7 mouse cellular contexts compared by ENCODE assay signal in the genomic region with DNA sequence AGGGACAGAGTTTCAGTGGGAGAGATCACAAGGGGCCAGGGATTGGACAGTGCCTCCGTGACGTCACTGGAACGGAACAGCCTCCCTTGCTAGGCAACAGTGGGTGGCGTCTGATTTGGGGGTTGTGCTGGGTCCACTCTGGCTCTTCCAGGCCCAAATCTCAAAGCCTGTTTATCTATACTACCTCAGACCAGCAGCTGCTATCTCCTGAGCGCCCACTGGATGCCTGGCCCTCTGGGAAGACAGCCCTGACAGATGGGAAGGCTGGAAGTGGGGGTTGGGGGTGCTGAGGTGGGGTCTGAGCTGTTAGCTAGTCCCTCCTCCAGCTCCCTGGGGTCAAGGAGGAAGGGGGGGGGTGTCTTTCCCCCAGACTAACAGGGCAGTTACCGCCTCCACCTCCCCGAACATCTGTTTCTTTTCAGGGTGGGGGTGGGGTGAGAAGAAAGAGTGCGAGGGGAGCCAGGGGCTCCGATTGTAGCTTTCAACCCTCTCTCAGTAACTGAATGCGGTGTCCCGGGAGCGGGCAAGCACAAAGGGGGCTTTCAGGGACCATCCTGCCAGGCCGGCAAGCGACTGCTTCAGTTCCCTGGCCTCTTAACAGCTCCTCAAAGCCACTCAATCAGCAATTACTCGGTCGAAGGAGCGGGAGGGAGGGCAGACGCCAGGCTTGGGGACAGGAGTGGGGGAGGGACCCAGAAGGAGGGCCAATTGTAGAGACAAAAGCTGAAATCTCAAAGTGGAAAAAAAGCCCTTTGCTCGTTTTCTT. TPM values are rescaled to one million over a fixed set of nuclear protein-coding genes. Genes with fewer than 3 reads are reported as not detected.
DNase-seq lines count a peak whose midpoint lies in the region; ATAC-seq and TF ChIP-seq lines count a peak whose summit lies in the region.

No protein-coding gene starts in this region.

- H3K9me3 ChIP-seq in intestine, postnatal 0 days (ENCODE audit: control insufficient read depth), result no peaks in the 10 kb centered on the region
- no peaks in the 10 kb centered on the region for H3K9me3 ChIP-seq in limb, embryonic 14.5 days (ENCODE audit: control insufficient read depth, low read length)
- no peaks in the 10 kb centered on the region for H3K9me3 ChIP-seq in midbrain, postnatal 0 days (ENCODE audit: low read length)

- peak overlapping the region; percentile 11; the same call in 1 of the 2 replicates for H3K9ac ChIP-seq in intestine, postnatal 0 days (ENCODE audit: low read depth, low read length)
- peak overlapping the region; percentile 53 for H3K9ac ChIP-seq in limb, embryonic 14.5 days (ENCODE audit: low read depth, low read length, severe bottlenecking)
- H3K9ac ChIP-seq in midbrain, postnatal 0 days (replicated peaks; ENCODE audit: low read length, poor library complexity, severe bottlenecking), result peak overlapping the region; percentile 42

- no peaks in the 10 kb centered on the region for H3K36me3 ChIP-seq in intestine, postnatal 0 days (ENCODE audit: control insufficient read depth, insufficient read depth)
- 0 out of 2 replicates have a peak, but pooled peaks cover 3% of the 10 kb centered on the region for H3K36me3 ChIP-seq in limb, embryonic 14.5 days (ENCODE audit: control insufficient read depth, insufficient read depth, low read length)
- no peaks in the 10 kb centered on the region for H3K36me3 ChIP-seq in midbrain, postnatal 0 days (ENCODE audit: insufficient read depth, low read length)

- 13% methylated on average over 19 of the region's 19 CpGs for WGBS in intestine, postnatal 0 days
- 2% methylated on average over 19 of the region's 19 CpGs for WGBS in limb, embryonic 14.5 days
- 3% methylated on average over 19 of the region's 19 CpGs for WGBS in midbrain, postnatal 0 days

- H3K27me3 ChIP-seq in intestine, postnatal 0 days (replicated peaks; ENCODE audit: control insufficient read depth, insufficient read depth, low read length), result no peaks in the 10 kb centered on the region
- H3K27me3 ChIP-seq in limb, embryonic 14.5 days (ENCODE audit: control insufficient read depth, insufficient read depth, low read length), result no peaks in the 10 kb centered on the region
- no peaks in the 10 kb centered on the region for H3K27me3 ChIP-seq in midbrain, postnatal 0 days (ENCODE audit: insufficient read depth, low read length)

- peak overlapping the region; percentile 57 for H3K4me2 ChIP-seq in intestine, postnatal 0 days (replicated peaks; ENCODE audit: low read depth)
- peak overlapping the region; percentile 47 for H3K4me2 ChIP-seq in limb, embryonic 14.5 days (replicated peaks; ENCODE audit: low read depth, low read length, severe bottlenecking)
- H3K4me2 ChIP-seq in midbrain, postnatal 0 days (ENCODE audit: low read depth, low read length, poor library complexity, severe bottlenecking), result peak overlapping the region; percentile 46

- no peak for TF ChIP-seq CTCF in intestine, postnatal 0 days (IDR thresholded peaks at IDR 0.05; ENCODE audit: low read depth)
- TF ChIP-seq CTCF in midbrain, postnatal 0 days (IDR thresholded peaks at IDR 0.05), result no peak

- peak; percentile 66 for DNase-seq in NIH3T3 (ENCODE audit: low read depth)
- DNase-seq in embryo, embryonic 9.5 days (ENCODE audit: extremely low spot score), result peak; percentile 97
- peak; percentile 98 for DNase-seq in heart, adult 11 months
- peak; percentile 92 for DNase-seq in limb, embryonic 14.5 days (ENCODE audit: low spot score)
- DNase-seq in midbrain, postnatal 0 days (ENCODE audit: low spot score), result peak; percentile 92
- peak; percentile 59 for DNase-seq in testis, postnatal 14 days (ENCODE audit: low spot score)

- peak overlapping the region; percentile 58 for H3K27ac ChIP-seq in intestine, postnatal 0 days (ENCODE audit: low read depth, low read length)
- H3K27ac ChIP-seq in limb, embryonic 14.5 days (replicated peaks; ENCODE audit: low read depth, low read length), result peak overlapping the region; percentile 91
- H3K27ac ChIP-seq in midbrain, postnatal 0 days (ENCODE audit: low read depth, low read length), result peak overlapping the region; percentile 81

- no peaks in the 10 kb centered on the region for H3K4me1 ChIP-seq in intestine, postnatal 0 days (replicated peaks; ENCODE audit: control insufficient read depth, insufficient read depth, low read length)
- H3K4me1 ChIP-seq in limb, embryonic 14.5 days (ENCODE audit: control insufficient read depth, insufficient read depth, low read length), result peaks cover 31% of the 10 kb centered on the region
- 0 out of 2 replicates have a peak, but pooled peaks cover 3% of the 10 kb centered on the region for H3K4me1 ChIP-seq in midbrain, postnatal 0 days (ENCODE audit: insufficient read depth, low read length)

- TF ChIP-seq POLR2A in limb, embryonic 14.5 days (IDR thresholded peaks at IDR 0.05; ENCODE audit: borderline replicate concordance, extremely low read depth, insufficient read depth, insufficient read length), result no peak

- peak; percentile 69 for ATAC-seq in intestine, postnatal 0 days
- ATAC-seq in limb, embryonic 14.5 days (ENCODE audit: low FRiP score, low read depth), result peak; percentile 94
- ATAC-seq in midbrain, postnatal 0 days (ENCODE audit: low FRiP score), result peak; percentile 90

- H3K4me3 ChIP-seq in intestine, postnatal 0 days (ENCODE audit: low read depth, low read length), result no peak overlapping the region
- peak overlapping the region; percentile 22 for H3K4me3 ChIP-seq in limb, embryonic 14.5 days (replicated peaks; ENCODE audit: low read length)
- peak overlapping the region; percentile 21 for H3K4me3 ChIP-seq in midbrain, postnatal 0 days (ENCODE audit: low read depth, low read length)

RNA-seq across cellular contexts. Expression of a gene that starts 33.9 kb away (rescaled TPM):
- polyA plus RNA-seq in intestine, postnatal 0 days (2015; fragmentation: Nextera tagmentation; extraction: Ambion mirVana), result 30.2 and 33.0 TPM in 2 replicates
- 47.3 and 61.4 TPM in 2 replicates for polyA plus RNA-seq in limb, embryonic 14.5 days (2012; rRNA removed)
- 49.6 and 57.3 TPM in 2 replicates for polyA plus RNA-seq in limb, embryonic 14.5 days (2014; fragmentation: Nextera tagmentation; extraction: Ambion mirVana)
- 88.0 and 89.5 TPM in 2 replicates for total RNA-seq in midbrain, postnatal 0 days (2014; rRNA removed)
- polyA plus RNA-seq in midbrain, postnatal 0 days (2015; fragmentation: Nextera tagmentation; extraction: Ambion mirVana), result 60.3 and 63.2 TPM in 2 replicates
